Mouse (Mus musculus) lung, embryonic 15.5 days (tissue): ENCODE data around the gene Luc7l. TPM values are rescaled to one million over a fixed set of nuclear protein-coding genes. Genes with fewer than 3 reads are reported as not detected.
A peak's percentile ranks its signal among the peaks of the same experiment; 100 is the strongest.

Experiments
- ATAC-seq: fragments of 200-750 bp; cut with Nextera tagmentation; 2 replicates; pipeline ENCODE4 v1.8.0; 2017; ENCODE audit warnings: moderate number of reproducible peaks, borderline replicate concordance; ENCODE audit not compliant: low FRiP score, low TSS enrichment; ENCODE audit errors: extremely low read depth
- H3K27ac ChIP-seq: fragments of 300-500 bp; sonication (generic); 2 replicates; pipeline ENCODE4 v1.5.1; 2015; ENCODE audit warnings: moderate library complexity, mild to moderate bottlenecking, inconsistent platforms
- H3K27me3 ChIP-seq: fragments of 300-500 bp; sonication (generic); 2 replicates; pipeline ENCODE4 v1.6.1; 2015; ENCODE audit warnings: inconsistent platforms
- H3K36me3 ChIP-seq: fragments of 300-500 bp; sonication (generic); 2 replicates; pipeline ENCODE4 v1.6.1; 2015; ENCODE audit warnings: inconsistent platforms
- H3K4me1 ChIP-seq: fragments of 300-500 bp; sonication (generic); 2 replicates; pipeline ENCODE4 v1.6.1; 2015; ENCODE audit warnings: inconsistent platforms
- H3K4me2 ChIP-seq: fragments of 300-500 bp; sonication (generic); 2 replicates; pipeline ENCODE4 v1.6.1; 2015; ENCODE audit warnings: inconsistent platforms, mild to moderate bottlenecking, moderate library complexity
- H3K4me3 ChIP-seq: fragments of 300-500 bp; sonication (generic); 2 replicates; pipeline ENCODE4 v1.5.1; 2015; ENCODE audit warnings: mild to moderate bottlenecking, inconsistent platforms
- H3K9ac ChIP-seq: fragments of 300-500 bp; sonication (generic); 2 replicates; pipeline ENCODE4 v1.6.1; 2015; ENCODE audit warnings: inconsistent platforms
- H3K9me3 ChIP-seq: fragments of 300-500 bp; sonication (generic); 2 replicates; pipeline ENCODE4 v1.6.1; 2016; ENCODE audit warnings: inconsistent platforms
- WGBS: fragments of 180-500 bp; shearing (Covaris S2); methylation state at CpG from one replicate; pipeline ENCODE4 v1.1.7; 2015; 5-methylcytosine and 5-hydroxymethylcytosine counted together
- polyA plus RNA-seq: library from polyadenylated mRNA; unstranded; fragments of >200 nt; fragmentation: Nextera tagmentation; extraction: Ambion mirVana; gene quantifications from 2 replicates; pipeline ENCODE4 v1.2.1, GENCODE M21; 2015

Gene Luc7l
- polyA plus RNA-seq, 1 experiment from 2014 or later = 88.3 TPM

DNA sequence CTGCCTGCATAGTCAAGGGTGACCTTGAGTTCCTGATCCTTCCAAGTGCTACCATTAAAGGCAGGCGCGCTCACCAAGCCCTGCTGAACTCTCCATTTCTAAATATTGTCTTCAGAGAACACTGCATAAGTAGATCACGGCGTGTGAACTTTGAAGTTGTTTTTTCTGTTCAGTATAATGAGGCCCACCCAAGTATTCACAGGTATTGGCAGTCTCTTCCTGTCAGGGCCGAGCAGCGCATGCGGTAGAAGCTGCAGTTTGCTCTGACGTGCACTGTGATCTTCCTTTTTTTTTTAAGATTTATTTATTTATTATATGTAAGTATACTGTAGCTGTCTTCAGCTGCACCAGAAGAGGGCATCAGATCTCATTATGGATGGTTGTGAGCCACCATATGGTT, 18.3 kb upstream of the Luc7l start:
- Histone ChIP-seq H3K36me3 (no peaks in the 10 kb centered on the region), H3K9ac (no peak overlapping the region), H3K27ac (no peak overlapping the region), H3K4me1 (no peaks in the 10 kb centered on the region), H3K4me3 (no peak overlapping the region), H3K27me3 (no peaks in the 10 kb centered on the region), H3K9me3 (no peaks in the 10 kb centered on the region), H3K4me2 (no peak overlapping the region)
- ATAC-seq = no peak
- WGBS = 84% methylated on average over 8 of the region's 8 CpGs

DNA sequence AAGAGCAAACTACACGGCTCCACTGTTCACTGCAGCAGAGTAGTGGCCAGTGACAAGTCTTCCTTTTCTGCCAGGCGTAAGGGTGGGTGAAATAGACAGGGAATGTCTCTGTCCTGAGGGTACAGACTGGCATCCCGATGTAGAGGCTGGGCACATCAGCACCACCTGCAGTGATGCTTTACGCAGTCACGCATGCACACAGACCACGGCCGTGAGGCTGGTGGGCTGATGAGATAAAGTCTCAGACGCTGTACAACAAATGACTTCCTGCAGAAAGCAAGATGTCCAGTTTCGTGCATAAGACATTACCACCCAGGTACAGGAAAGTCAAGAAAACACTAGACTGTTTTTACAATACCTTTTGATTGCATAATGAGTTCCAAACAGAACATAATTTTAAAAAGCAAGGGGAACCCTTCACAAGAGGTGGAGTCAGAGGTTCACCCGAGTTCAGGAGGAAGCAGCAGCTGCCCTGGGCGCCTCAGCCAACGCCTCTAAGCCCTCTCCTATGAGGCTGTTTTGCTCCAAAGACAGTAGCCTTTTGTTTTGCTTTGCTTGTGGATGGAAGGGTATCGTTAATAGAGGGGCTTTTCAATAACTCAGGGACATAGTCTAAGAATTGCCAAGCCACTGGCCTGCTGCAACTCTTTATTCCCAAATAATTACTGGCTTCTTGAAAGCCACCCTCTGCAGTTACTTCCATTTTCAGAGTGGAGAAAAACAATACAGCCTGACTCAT, 17.4 kb upstream of the Luc7l start:
- no peak for ATAC-seq
- no peaks in the 10 kb centered on the region for H3K27me3 ChIP-seq
- H3K4me1 ChIP-seq = no peaks in the 10 kb centered on the region
- H3K4me2 ChIP-seq = no peak overlapping the region
- no peak overlapping the region for H3K9ac ChIP-seq
- H3K36me3 ChIP-seq = no peaks in the 10 kb centered on the region
- H3K9me3 ChIP-seq = no peaks in the 10 kb centered on the region
- no peak overlapping the region for H3K27ac ChIP-seq
- H3K4me3 ChIP-seq = no peak overlapping the region
- 58% methylated on average over 13 of the region's 13 CpGs for WGBS

DNA sequence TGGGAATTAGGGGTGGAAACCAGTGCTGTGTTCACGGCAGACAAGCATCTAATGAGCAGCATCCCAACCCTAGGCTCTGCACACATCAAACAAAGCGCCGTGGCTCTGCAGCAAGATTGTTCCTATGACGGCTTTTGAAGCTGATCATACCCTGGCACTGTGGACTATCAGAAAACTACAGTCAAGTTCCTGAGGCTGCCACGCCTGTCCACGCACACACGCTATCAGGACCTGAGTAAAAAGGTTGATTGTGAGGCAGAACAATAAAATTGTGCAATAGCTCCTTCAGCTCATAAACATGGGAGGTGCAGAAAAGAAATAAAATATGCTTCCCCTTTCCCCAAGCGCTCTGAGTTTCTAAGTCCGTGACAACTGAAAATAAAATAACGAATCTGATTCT, 15.0 kb upstream of the Luc7l start:
- Histone ChIP-seq H3K4me3 (no peak overlapping the region), H3K36me3 (no peaks in the 10 kb centered on the region), H3K4me1 (no peaks in the 10 kb centered on the region), H3K9me3 (no peaks in the 10 kb centered on the region), H3K27me3 (no peaks in the 10 kb centered on the region), H3K4me2 (no peak overlapping the region), H3K27ac (no peak overlapping the region), H3K9ac (no peak overlapping the region)
- ATAC-seq = no peak
- WGBS = 79% methylated on average over 10 of the region's 10 CpGs

GRCm38 (mm10) chr17:26239551-26239950, 13.1 kb upstream of the Luc7l start:
- WGBS = 63% methylated on average over 2 of the region's 2 CpGs
- Histone ChIP-seq H3K9me3 (no peaks in the 10 kb centered on the region), H3K27ac (no peak overlapping the region), H3K36me3 (no peaks in the 10 kb centered on the region), H3K4me1 (peaks cover 11% of the 10 kb centered on the region; the same call in 1 of the 2 replicates), H3K9ac (no peak overlapping the region), H3K27me3 (no peaks in the 10 kb centered on the region), H3K4me2 (no peak overlapping the region), H3K4me3 (no peak overlapping the region)
- ATAC-seq = no peak

DNA sequence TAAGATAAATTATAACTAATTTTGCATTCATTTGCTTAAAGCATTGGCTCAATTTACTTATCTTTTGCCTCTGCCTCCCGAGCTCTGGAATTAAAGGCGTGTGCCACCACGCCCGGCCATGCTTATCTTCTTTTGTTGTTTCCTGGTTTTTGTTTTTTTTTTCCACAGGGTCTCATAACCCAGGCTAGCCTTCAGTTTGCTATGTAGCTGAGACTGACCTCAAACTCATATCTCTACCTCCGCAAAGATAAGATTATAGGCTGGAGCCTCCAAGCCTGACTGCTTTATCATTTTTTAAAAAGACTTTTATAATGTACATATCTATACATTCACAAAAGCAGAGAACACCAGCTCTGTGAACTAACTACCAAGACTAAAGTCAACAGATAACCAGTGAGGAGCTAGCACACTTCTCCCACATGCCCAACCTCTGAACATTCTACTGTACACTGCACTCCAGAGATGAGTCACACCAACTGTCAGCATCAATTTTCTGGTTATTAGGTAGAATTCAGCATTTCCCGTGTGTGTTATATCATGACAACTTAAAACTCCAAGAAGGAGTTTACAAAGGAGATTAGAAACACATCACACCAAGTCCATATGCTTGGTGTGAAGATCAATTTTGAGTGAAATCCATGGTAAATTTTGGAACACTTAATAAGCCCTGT, 12.4 kb upstream of the Luc7l start:
- no peak overlapping the region for H3K4me3 ChIP-seq
- H3K27ac ChIP-seq = no peak overlapping the region
- no peak overlapping the region for H3K9ac ChIP-seq
- 70% methylated on average over 6 of the region's 6 CpGs for WGBS
- H3K27me3 ChIP-seq = no peaks in the 10 kb centered on the region
- no peaks in the 10 kb centered on the region for H3K9me3 ChIP-seq
- ATAC-seq = no peak
- no peak overlapping the region for H3K4me2 ChIP-seq
- H3K4me1 ChIP-seq = peaks cover 14% of the 10 kb centered on the region; the same call in 1 of the 2 replicates
- no peaks in the 10 kb centered on the region for H3K36me3 ChIP-seq

DNA sequence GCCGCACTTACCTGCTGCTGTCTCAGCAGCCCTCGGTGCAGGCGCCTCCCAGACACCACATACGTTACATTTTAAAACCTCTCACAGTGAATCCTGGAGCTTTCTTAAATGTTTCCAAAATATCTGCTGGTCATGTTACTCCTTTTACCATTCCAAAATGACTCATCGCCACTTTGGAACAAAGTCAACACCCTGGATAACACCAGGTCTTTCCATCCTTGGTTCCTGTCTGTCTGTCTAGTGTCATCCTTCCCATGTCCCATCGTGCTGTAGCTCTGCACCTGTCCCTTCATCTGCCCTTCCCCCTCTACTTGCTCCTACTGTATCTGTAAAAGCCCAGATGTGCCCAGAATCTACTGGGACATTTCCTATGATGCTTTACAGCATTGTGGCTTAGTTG, 11.7 kb upstream of the Luc7l start:
- Histone ChIP-seq H3K36me3 (no peaks in the 10 kb centered on the region), H3K4me3 (no peak overlapping the region), H3K9ac (no peak overlapping the region), H3K4me1 (peaks cover 14% of the 10 kb centered on the region; the same call in 1 of the 2 replicates), H3K27ac (no peak overlapping the region), H3K27me3 (no peaks in the 10 kb centered on the region), H3K9me3 (no peaks in the 10 kb centered on the region), H3K4me2 (no peak overlapping the region)
- no peak for ATAC-seq
- WGBS = 79% methylated on average over 6 of the region's 6 CpGs

DNA sequence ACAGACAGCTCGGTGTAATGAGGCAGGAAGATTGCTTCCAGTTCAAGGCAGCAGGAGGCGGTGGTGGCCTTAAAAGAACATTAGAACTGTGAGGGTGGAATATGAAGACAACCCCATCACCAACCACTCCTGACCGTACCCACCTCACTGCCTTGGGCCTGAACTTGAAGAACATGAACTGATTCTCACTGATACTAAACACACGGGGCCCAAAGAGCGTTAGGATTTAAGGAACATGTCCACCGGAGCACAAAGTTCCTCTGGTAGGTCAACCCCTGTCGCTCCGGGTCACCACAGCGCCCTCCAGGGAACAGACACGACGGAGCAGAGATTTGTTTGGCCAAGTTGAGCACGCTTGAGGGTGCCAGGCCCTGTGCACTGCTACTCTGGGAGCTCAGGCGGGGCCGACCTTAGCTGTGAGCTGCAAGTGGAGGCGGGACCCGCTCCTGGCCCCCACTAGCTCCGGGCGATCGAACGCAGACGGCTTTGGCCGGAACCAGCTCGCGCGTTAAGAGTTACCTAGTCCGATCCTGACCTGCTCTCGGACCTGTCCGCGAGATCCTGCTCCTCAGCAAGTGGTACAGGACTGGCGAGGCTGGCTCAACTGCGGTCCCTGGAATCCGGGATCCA, 9.1 kb upstream of the Luc7l start:
- peak overlapping the region; percentile 79 for H3K4me3 ChIP-seq
- WGBS = 1% methylated on average over 32 of the region's 32 CpGs
- H3K27me3 ChIP-seq = no peaks in the 10 kb centered on the region
- H3K9me3 ChIP-seq = no peaks in the 10 kb centered on the region
- H3K4me1 ChIP-seq = peaks cover 14% of the 10 kb centered on the region; the same call in 1 of the 2 replicates
- ATAC-seq = peak; percentile 86
- peak overlapping the region; percentile 77 for H3K27ac ChIP-seq
- H3K36me3 ChIP-seq = no peaks in the 10 kb centered on the region
- peak overlapping the region; percentile 86 for H3K4me2 ChIP-seq
- peak overlapping the region; percentile 72 for H3K9ac ChIP-seq

DNA sequence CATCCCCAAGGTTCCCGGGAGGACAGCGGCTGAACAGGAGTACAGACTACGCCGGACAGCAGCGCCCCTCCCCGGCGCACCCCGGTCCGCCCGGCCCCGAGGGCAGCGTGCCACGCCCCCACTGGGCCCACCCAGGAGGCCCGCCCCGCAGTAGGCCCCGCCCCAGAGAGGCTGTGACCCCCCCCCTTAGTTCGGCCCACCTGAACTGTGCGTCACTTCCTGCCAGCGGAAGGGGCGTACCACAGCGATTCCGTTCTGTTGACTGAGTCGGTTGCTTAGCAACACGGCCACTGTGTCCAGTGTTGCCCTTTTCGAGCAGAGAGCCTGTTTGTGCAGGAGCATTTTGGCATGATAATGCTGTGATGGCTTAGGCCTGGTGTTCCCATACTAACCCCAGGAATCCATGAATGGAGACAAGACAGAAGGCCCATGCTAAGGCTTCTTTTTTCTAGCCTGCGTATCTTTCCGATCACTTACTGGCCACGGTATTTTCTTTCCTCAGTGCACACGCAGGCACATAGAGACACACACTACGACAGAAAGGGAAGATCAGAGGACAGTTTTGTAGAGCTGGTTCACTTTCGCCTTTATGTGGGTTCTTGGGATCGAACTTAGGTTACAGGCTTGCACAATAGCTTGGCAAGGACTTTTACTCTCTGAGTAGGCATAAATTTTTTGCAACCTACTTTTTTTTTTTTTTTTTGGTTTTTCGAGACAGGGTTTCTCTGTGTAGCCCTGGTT, 8.4 kb upstream of the Luc7l start, which contains the start of gene Fam234a:
Gene Fam234a, minus strand, starts transcription at position 142 of the 741 bp plus-strand sequence.
- Histone ChIP-seq H3K27ac (peak within 1 kb of the TSS; percentile 77), H3K4me2 (peak within 1 kb of the TSS; percentile 86), H3K36me3 (no peaks in the 10 kb centered on the region), H3K4me1 (peaks cover 14% of the 10 kb centered on the region; the same call in 1 of the 2 replicates), H3K9me3 (no peaks in the 10 kb centered on the region), H3K4me3 (peak within 1 kb of the TSS; percentile 79), H3K9ac (peak within 1 kb of the TSS; percentile 72), H3K27me3 (no peaks in the 10 kb centered on the region)
- WGBS = 8% methylated on average over 29 of the region's 33 CpGs
- ATAC-seq = peak; percentile 98

DNA sequence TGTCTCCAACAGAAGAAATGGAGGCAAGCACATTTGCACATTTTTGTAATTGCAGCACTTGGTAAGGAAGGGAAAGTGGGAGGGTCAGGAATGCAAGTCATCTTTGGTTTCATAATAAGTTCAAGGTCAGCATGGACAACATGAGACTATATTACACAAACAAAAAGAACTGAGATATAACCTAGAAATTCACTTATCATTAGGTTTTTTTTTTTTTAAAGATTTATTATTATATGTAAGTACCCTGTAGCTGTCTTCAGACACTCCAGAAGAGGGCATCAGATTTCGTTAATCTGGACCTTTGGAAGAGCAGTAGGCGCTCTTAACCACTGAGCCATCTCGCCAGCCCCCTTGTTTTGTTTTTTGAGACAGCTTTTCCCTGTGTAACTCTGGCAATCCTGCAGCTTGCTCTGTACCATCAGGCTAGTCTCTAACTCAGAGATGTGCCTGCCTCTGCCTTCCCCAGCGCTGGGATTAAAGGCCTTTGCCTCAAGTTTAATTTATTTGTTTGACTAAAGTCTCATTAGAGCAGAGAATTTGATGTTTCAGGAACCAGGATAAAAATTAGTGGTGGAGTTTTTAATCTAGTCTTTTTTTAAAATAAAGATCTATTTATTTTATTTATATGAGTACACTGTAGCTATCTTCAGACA, 684 bp upstream of the Luc7l start:
- Histone ChIP-seq H3K27ac (peak overlapping the region; percentile 98), H3K36me3 (peaks cover 10% of the 10 kb centered on the region), H3K9ac (no peak overlapping the region), H3K4me1 (peaks cover 14% of the 10 kb centered on the region), H3K4me2 (peak overlapping the region; percentile 70), H3K27me3 (no peaks in the 10 kb centered on the region), H3K9me3 (no peaks in the 10 kb centered on the region), H3K4me3 (peak overlapping the region; percentile 96)
- no peak for ATAC-seq
- WGBS = 48% methylated on average over 4 of the region's 4 CpGs

GRCm38 (mm10) chr17:26253399-26253798, 703 bp downstream of the Luc7l start:
- Histone ChIP-seq H3K27ac (peak overlapping the region; percentile 98), H3K9me3 (no peaks in the 10 kb centered on the region), H3K27me3 (no peaks in the 10 kb centered on the region), H3K4me1 (peaks cover 14% of the 10 kb centered on the region), H3K9ac (peak overlapping the region; percentile 100), H3K4me2 (peak overlapping the region; percentile 70), H3K36me3 (peaks cover 24% of the 10 kb centered on the region), H3K4me3 (peak overlapping the region; percentile 96)
- WGBS = under 1% methylated on average over 24 of the region's 24 CpGs
- no peak for ATAC-seq

GRCm38 (mm10) chr17:26255313-26255712, 2.6 kb downstream of the Luc7l start:
- H3K4me3 ChIP-seq = no peak overlapping the region
- no peak for ATAC-seq
- H3K27me3 ChIP-seq = no peaks in the 10 kb centered on the region
- H3K36me3 ChIP-seq = peaks cover 41% of the 10 kb centered on the region
- H3K9me3 ChIP-seq = no peaks in the 10 kb centered on the region
- H3K27ac ChIP-seq = no peak overlapping the region
- peaks cover 14% of the 10 kb centered on the region for H3K4me1 ChIP-seq
- WGBS = 91% methylated on average over 7 of the region's 7 CpGs
- H3K4me2 ChIP-seq = no peak overlapping the region
- H3K9ac ChIP-seq = no peak overlapping the region
